Mouse (Mus musculus) monocyte, adult 2 months (primary cell): ENCODE measurements around the gene Med12l.
A peak's percentile ranks its signal among the peaks of the same experiment; 100 is the strongest.

ENCODE experiments used
- DNase-seq, 2 experiments: peaks; one replicate each; pipeline ENCODE4 v3.0.0; 2022; ENCODE audit warnings: low spot score in 2 of 2, low read depth in 1 of 2

Med12l gene

DNA sequence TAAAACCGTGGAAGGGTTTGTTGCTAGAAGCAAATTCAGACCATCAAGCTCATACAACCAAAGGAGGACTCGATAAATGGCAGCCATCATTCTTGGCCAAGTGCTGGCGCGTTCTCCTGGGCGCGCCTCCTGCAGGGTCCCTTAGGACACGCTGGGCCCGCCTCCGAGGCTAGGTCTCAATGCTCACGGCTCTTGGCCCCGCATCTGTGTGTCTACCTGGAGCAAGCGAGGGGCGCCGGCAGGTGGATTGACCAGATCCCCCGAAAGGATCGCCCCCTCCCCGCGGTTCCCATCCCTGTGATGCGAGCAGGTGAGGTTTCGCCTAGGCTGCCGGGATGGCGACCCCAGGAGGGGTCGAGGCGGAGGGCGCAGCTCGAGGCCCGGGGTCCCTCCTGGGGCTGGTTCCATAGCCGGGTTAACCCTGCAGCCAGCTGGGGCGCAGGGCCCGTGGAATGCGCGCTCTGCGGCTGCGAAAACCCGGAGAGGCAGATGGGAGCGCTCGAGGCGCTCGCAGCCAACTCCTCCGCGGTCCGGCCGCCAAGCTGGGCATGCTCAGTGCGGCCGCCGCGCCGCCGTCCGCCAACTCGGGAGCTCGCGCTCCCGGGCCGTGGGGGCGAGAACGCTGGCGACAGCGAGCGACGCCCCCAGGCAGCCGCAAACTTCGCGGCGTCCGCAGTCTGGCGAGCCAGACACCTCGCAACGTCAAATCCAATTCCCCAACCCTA, at the start of gene Med12l:
Gene Med12l (plus strand): TSS at position 555 of the 725 bp plus-strand sequence.
- no peak for DNase-seq

DNA sequence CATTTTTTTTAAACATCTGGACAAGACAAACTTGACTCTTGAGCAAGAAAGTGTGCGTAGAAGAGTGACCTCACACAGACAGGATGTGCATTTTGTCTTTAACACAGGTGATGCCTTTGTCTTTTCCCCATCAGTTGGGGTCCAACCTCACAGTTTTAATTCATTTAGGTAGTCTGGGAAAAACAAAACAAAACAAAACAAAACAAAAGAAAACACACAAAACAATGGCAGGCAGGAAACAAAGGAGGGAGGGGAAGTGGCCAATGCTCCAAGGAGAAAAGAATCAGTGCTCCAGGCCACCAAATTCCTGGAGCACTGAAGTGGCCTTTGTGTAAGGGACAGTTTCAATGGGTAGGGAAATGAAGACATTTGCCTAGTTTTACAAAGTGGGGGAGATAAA, 44.5 kb upstream of the Med12l start:
- DNase-seq, result no peak

DNA sequence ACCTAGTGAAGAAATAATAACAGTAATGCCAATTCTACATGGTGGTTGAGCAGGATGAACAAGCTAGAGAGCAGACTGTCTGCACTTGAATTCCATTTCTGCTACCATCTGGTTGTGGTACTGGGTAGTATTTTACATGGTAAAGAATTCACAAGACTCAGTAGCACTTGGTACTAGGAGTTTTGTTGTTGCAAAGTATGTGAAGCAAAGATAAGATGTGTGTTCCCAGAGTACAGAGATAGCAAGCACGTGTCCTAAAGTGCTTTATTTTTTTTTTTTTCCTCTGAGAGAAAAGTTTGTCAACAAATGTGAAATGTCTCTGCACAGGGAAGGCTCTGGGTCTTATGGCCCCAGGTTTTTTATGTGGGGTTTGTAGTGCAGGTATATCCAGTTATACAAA, 28.2 kb upstream of the Med12l start:
- no peak for DNase-seq

DNA sequence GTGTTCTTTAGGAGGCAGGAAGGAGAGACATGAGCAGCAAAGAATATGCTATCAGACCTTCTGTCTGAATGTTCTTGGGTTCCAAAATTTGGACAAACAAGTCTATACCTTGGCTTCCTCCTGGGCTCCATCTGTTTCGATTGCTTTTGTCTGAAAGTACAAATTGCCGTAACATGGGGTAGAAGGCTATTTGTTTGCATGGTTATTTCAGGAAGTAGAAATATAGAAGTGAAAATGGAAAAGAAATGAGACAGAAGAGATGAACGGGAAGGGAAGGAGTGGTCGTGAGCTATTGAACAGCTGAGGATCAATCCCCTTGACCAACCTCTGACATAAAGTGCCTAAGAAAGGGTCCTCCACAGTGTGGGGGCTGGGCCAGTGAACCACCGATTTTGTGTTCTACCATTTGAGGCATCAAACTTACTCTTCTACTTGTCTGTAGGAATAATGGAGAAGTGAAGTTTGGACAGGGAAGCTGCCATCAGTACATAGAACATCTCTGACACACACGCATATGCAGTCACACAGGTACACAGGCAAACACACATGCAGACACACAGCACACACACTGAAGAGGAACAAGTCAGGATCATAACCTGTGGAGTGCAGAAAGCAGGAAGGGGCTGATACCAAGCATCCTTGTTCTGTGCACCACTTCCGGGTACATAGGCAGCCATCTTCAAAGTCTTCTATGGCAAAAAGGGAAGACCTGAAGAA, 27.6 kb upstream of the Med12l start:
- DNase-seq, result peak in 1 of 2 experiments; percentile 16

DNA sequence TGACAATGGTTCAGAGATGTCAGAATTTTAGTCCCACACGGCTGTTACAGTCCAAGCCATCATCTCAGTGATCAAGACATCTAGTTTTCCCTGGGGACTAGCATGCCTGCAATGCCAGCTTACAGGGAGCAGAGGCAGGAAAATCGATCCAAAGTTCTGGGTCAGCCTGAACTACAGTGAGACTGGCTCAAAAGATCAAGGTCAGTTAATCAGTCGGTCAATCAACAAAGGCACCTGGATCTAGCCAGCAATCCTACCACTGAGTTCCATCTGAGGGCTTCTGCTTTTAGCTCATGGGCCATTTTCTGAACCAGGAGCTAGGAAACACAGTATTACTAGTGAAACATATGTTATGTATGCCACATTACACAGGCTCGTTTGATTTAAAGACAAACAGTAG, 25.0 kb upstream of the Med12l start:
- DNase-seq, result no peak

DNA sequence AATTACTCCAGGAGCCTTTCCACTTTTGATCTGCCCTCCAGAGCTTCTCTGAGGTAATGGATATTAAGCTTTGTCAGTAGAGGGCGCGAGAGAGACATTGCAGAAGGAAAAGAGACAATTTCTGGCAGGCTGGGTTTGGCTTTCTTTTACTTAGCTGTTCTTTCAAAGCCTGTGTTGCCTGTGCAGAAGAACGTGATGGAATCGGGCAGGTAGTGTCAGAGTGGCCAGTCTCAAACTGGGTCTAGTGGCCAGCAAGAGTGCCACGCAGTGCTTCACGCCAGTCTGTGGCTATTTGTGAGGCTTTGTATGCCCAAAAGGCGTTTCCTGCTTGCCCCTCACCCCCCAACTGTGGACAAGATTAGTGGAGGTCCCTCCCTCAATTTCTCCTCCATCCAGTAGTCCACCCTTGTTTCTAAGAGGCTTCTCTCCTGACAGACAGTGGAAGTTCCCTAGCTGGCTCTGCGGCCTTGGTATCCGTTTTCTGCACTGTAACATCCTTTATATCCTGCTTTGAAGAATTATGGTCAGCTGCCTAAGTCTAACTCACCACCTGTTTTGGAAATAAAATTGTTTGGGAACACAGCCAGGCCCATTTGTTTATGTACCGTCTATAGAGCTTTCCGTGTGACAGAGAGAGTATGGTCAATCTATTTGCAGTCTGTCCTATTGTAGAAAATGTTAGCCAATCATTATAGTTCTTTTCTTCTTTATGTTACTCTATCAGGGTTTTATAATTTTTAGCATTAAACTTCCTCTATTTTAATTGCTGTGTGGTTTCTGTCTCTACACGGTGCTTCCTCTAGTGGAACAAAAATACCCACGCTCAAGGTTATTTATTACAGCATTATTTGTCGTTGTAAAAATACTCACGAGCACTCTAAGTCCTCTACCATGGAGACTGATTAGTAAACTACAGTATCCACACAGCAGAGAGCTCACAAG, 22.5 kb upstream of the Med12l start:
- no peak for DNase-seq

DNA sequence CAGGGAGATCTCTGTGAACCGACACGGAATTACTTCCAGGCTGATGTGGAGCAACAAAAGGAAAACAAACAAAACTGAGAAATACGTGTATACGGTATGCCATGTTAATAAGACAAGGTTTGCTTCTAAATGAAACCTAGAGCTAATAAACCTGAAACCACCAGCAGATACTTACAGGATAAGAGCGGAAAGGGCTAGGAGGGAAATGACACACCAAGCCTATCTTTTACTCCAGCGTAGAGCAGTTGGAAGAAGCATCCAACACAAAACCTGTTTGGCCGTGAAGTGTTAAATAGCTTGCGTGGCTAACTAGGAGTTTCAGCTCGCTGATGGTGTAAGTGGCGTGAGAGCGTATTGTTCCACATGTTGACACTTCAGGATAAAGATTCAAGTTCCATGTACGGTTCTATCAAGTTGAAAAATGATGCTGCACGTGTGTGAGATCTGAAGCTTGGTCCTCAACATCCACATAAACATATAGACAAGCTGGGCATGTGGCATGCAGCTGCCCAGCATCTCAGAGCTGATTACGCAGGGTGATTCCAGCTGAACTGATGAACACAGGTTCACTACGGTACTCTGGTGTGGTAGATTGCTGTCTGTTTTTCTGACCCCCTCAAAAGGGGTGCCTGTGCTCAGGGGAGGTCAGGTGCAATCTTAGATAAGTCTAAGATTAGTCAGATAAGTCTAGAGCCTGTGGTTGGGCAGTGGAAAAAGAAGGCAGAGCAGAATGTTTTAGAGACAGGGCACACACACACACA, 21.6 kb upstream of the Med12l start:
- no peak for DNase-seq

DNA sequence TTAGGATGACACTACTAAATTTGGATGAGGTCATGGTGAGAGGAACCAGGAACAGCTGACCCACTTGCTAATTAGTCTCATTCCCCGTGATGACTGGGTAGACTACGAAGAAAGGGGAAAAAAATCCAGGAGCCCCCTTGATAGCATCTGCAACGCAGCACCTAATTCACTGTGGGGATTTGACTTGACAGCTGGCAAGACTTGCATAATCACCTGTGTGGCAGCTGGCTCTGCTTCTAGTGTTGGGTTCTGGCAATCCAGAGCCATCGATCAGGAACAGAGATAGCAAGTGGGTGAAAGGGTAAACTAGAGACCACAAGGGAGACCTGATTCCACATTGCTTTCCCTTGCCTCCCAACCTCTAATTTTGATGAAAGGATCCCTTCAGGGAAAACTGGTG, 19.8 kb upstream of the Med12l start:
- DNase-seq, result no peak

DNA sequence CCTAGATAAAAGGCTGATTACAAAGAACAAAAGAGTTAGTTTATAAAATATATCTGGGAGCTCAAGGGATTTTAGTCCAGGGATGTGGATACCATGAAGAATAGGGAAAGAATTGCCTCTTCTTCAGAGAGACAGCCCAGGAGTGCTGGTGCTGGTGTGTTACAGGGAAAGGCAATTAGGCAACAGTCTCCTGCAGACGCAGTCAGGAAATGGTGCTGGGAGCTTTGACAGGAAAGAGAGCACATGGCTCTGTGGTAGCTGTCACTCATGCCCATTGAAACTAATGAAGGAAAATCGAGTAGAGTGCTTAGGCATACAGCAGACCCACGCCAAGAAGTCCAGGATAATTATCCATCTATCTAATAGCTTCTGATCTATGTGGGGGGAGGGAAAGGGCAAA, 16.3 kb upstream of the Med12l start:
- DNase-seq, result no peak

DNA sequence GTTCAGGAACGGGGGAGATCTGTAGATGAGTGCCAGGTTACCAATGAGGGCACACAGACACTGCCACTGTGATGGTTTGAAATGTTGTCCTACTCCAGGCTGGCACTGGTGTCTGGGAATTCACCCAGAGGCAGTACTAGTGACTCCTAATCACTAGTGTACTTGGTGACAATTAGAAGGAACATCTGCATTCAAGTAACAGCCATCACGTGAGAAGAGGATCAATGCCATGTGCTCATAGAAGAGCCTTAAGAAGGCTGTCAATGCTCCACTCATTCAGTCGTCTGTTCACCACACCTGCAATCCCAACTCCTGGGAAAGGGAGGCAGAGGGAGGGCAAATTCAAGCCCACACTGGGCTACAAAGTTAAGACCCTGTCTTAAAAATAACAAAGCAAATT, 15.1 kb upstream of the Med12l start:
- DNase-seq, result no peak

DNA sequence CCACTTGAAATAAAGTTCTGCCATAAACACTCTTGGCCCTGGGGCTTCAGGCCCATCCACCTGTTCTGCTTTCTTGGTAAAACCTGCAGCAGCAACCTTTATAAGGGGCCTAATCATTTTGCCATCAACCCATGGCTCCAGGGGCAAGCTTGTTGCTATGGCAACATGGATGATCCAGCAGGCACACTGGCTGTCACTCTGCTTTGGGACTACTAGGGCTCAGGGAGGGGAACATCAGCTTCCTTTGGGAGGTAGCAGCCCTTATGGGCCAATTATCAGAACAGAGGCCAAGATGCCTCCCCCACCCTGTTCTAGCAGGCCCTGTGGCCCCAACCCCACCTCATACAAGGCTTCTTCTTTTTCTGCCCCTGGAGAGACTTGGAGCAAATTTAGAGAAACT, 13.5 kb upstream of the Med12l start:
- no peak for DNase-seq

DNA sequence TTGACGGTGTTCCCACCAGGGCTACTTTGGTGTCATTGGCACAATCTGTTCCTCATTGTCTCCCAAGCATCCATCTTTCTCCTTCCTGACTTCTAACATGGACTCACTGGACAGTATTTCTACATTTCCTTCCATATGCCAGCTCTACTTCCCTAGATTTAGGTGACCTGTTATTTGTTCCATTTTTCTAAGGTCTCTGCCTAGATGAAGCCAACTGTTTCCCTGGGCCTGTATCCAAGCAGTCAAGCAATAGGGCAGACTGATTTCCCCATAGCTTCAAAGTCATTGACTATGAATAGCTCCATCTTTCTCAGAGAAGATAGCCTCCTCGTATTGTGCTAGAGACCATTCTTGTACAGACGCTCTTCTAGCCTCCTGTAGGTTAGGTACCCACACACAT, 12.0 kb upstream of the Med12l start:
- no peak for DNase-seq

DNA sequence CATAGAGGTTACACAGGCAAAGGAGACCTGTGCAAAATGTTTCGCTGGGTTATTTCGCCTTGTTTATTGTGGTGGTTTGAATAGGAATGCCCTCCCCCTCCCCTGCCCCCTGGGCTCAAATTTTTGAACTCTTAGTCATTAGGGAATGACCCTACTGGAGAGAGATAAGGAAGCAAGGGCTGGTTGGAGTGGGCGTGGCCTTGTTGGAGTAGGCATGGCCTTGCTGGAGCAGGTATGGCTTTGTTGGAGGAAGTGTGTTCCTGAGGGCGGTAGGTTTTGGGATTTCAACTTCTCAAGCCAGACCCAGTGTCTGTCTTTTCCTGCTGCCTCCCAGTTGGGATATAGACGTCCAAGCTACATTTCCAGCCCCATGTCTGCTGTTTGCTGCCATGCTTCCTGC, 1.9 kb upstream of the Med12l start:
- no peak for DNase-seq

DNA sequence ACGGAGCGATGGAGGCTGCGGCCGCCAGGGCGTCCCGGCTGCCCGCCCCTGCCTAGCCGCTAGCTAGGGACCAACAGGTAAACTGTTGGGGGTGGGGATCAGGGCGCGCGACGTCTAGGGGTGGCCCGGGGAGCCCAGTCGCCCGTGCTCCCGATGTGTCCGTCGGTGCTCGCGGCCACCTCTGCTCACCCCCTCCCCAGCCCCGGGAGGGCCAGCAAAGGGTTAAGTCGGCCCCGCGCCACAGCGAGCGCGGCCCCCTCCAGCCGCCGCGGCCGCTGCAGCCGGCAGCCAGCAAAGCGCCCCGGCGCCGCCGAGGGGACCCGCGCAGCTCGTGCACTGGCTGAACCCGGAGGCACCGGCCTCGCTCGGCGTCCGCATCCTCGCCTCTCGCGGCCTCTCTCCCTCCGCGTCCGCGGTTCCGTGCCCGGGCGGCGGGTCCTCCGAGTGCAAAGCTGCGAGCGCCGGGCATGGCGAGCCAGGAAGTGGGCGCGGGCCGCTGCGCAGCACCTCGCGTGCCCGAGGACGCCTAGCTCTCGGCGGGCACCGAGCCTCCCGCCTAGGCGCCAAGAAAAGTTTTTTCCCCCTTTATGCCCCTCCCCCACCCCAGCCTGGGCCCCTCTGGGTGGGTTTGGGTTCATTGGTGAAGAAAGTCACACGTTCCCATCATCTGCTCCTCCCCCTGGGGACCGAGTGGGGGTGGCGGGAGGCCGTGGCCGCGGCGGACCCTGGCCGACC, 538 bp downstream of the Med12l start:
- no peak for DNase-seq

DNA sequence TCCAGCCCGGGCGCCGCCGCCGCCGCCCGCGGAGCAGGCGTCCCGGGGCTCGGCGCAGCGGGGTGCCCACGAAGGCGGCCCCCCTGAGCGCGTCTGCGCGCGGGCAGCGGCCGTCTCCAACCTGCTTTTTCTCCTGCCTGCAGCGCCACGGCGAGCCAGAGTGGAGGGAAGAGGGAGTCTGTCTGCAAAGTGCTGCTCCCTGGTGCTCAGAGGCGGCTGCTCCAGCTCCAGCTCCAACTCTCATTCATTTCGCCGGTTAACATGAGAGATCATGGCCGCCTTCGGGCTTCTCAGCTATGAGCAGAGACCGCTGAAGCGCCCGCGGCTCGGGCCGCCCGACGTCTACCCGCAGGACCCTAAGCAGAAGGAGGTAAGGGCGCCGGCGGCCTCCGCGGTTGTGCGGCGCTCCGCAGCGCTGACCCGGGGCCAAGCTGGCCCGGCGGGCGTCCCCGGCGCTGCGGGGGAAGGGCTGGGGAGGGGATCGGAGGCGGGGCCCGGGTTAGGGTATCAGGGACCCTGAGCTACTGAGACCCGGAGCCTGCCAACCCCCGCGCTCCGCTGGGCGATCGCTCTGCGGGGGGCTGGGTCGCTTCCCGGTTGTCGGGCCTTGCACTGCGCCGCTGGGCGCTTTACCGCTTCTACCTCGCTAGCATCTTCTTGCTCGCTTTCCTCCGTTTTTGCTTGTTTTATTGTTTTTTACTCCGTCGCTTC, 1.3 kb downstream of the Med12l start:
- DNase-seq, result no peak

DNA sequence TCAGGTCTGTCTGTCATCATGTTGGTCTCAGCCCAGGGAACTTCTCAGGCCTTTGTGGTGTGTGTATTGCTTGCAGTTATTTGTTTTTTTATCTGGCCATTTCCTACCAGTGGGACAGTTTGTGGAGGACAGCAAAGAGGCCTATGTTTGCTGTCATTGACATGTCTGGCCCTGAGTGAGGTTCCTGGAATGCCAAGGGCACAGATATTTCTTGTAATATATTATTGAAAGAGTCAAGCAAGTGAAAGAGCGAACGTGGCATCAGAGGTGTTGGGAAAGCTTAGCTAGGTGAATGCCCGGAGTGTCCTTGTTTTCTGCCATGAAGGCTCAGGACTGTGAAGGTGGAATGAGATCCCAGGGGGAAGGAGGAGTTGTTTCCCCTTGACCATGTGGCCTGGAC, 4.7 kb downstream of the Med12l start:
- no peak for DNase-seq

DNA sequence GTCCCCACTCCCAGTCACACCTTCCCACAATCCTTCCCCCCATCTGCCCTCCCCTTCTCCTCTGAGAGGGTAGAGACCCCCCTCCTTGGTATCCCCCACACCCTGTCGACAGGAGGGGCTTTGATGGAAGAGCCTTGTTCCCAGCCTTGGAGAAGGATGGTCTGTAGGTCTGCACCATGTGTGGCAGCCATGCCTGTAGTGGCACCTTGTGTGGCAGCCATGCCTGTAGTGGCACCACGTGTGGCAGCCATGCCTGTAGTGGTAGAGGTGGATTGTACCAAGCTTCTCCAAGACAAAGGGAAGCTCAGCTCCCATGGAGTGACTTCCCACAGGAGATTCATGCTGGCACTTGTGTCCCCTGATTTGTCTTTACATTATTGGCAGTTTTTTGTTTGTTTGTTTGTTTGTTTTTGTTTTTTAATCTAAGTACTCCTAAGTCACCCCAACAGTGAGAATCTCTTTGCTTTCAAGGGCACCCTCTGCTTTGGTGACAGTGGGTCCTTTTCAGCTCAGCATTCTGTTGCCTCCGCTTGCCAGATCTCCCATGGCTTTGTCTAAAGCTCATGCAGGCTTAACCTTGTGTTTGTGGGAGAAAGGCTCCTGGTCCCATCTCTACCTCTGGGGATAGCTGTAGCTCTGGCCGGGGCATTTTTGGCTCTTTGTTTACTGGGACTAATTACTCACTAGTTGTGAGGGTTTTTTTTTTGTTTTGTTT, 10.2 kb downstream of the Med12l start:
- DNase-seq, result no peak

DNA sequence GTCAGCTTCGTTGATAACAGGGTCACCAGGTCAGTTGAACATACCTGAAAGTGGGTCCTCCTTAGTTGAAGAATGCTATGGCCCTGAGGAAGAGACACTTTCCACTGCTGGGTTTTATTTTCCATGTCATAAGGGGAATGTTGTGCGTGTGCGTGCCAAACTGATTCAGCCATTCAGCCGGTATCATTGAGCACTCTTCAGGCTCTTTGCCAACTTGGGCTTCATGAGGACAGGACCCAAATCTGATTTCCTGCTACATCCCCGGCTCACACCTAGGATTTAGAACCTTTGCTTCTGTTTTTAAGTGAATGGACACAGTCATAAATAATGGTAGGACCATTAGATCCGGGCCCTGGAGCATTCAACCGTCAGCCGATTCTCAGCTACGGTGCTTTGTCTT, 10.9 kb downstream of the Med12l start:
- no peak for DNase-seq

DNA sequence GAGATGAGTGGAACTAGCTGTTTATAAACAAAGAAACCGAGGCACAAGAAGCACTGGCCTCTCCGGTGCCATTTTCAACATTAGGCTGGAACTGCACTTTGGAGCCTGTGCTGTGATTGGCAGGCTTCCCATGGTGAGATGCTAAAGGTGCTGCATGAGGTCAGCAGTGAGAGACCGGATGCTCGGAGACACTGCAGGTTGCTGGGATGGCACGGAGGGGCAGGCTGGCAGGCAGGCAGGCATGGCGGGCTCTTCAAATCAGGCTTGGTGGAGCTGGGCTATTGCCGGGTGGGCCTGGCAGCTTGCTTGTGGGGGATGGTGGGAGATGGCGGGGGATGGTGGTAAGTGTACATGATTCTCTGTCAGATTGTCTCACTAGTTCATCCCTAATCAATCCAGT, 15.6 kb downstream of the Med12l start:
- DNase-seq, result no peak
